In the genomic region with DNA sequence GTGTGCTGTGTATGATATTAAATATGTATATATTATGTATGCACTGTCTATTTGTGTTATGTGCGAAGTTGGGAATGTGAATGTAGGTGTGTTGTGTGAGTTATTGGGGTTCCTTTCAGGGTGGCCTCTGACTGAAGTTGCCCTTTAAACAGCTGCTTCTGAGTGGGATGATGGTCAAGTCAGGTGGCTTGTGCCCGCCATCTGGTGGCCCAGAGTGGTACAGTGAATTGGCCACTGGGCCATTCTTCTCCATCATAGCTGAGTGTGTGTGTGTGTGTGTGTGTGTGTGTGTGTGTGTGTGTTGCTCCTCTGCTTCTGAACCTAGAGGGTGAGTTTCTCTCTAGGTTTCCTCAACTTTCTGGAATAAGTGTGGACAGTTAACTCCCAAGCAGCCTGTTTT, we compare ENCODE assay signal across 9 mouse cellular contexts.
A peak's percentile ranks its signal among the peaks of the same experiment; 100 is the strongest.
DNase-seq lines count a peak whose midpoint lies in the region; ATAC-seq and TF ChIP-seq lines count a peak whose summit lies in the region.
"Had no signal": no experiment of that assay in that cellular context is flagged by ENCODE, and none has a peak within 500 bp of the region (broad histone marks: within the 10 kb centered on the region; RNA-seq: fewer than 3 reads in every experiment).

No protein-coding gene starts in this region.

- no peak overlapping the region for H3K27ac ChIP-seq in cerebellum, adult 2 months (ENCODE audit: insufficient read depth, low read length)
- no peak overlapping the region for H3K27ac ChIP-seq in hindbrain, embryonic 13.5 days
- H3K27ac ChIP-seq: limb, embryonic 15.5 days had no signal

- no peak for TF ChIP-seq POLR2A in cerebellum, adult 2 months (IDR thresholded peaks at IDR 0.05; ENCODE audit: borderline replicate concordance, insufficient read depth, low read length)

- no peak overlapping the region for H3K9ac ChIP-seq in hindbrain, embryonic 13.5 days
- H3K9ac ChIP-seq: limb, embryonic 15.5 days had no signal

- no peak overlapping the region for H3K4me2 ChIP-seq in hindbrain, embryonic 13.5 days
- H3K4me2 ChIP-seq: limb, embryonic 15.5 days had no signal

- TF ChIP-seq CTCF in cerebellum, adult 2 months (IDR thresholded peaks at IDR 0.05; ENCODE audit: borderline replicate concordance, insufficient read depth, low read depth, low read length), result peak; percentile 69

- H3K36me3 ChIP-seq in hindbrain, embryonic 13.5 days, result no peaks in the 10 kb centered on the region
- H3K36me3 ChIP-seq: limb, embryonic 15.5 days had no signal

- no peaks in the 10 kb centered on the region for H3K4me1 ChIP-seq in cerebellum, adult 2 months (ENCODE audit: control insufficient read depth, insufficient read depth, low read length)
- peaks cover 20% of the 10 kb centered on the region for H3K4me1 ChIP-seq in hindbrain, embryonic 13.5 days (replicated peaks)

- H3K9me3 ChIP-seq in hindbrain, embryonic 13.5 days, result no peaks in the 10 kb centered on the region
- H3K9me3 ChIP-seq: limb, embryonic 15.5 days had no signal

- ATAC-seq in CD4-positive, CD25-positive, alpha-beta regulatory T cell, adult 4 months, result no peak
- ATAC-seq in hindbrain, embryonic 13.5 days (ENCODE audit: low FRiP score), result peak; percentile 43; the same call in 1 of the 2 replicates
- ATAC-seq in megakaryocyte progenitor cell, adult 5-6 weeks (replicated peaks; ENCODE audit: poor library complexity), result peak; percentile 71

- H3K27me3 ChIP-seq in cerebellum, adult 2 months (ENCODE audit: control insufficient read depth, insufficient read depth, low read length), result no peaks in the 10 kb centered on the region; the same call in 1 of the 2 replicates
- H3K27me3 ChIP-seq in hindbrain, embryonic 13.5 days, result peaks cover 16% of the 10 kb centered on the region

- 43% methylated on average over 2 of the region's 2 CpGs for WGBS in cerebellum, adult 2 months
- 22% methylated on average over 2 of the region's 2 CpGs for WGBS in hindbrain, embryonic 13.5 days

- H3K4me3 ChIP-seq in cerebellum, adult 2 months (replicated peaks; ENCODE audit: insufficient read depth, low read depth, low read length), result no peak overlapping the region
- no peak overlapping the region for H3K4me3 ChIP-seq in hindbrain, embryonic 13.5 days
- H3K4me3 ChIP-seq: limb, embryonic 15.5 days had no signal

- DNase-seq in CD4-positive, CD25-positive, alpha-beta regulatory T cell, adult 2 months (ENCODE audit: low read depth, low spot score), result peak; percentile 33
- DNase-seq in cerebellum, adult 2 months, result peak; percentile 16 to 42
- DNase-seq in forelimb bud, embryonic 11.5 days (ENCODE audit: low read depth, low spot score), result peak; percentile 56
- DNase-seq in left cerebral cortex, adult 18-20 months (ENCODE audit: low spot score in 2 of 2), result peak; percentile 61 to 71
- DNase-seq in right cerebral cortex, postnatal 25 days, result peak; percentile 50
